ENCODE assay signal across 8 mouse cellular contexts in the genomic region with DNA sequence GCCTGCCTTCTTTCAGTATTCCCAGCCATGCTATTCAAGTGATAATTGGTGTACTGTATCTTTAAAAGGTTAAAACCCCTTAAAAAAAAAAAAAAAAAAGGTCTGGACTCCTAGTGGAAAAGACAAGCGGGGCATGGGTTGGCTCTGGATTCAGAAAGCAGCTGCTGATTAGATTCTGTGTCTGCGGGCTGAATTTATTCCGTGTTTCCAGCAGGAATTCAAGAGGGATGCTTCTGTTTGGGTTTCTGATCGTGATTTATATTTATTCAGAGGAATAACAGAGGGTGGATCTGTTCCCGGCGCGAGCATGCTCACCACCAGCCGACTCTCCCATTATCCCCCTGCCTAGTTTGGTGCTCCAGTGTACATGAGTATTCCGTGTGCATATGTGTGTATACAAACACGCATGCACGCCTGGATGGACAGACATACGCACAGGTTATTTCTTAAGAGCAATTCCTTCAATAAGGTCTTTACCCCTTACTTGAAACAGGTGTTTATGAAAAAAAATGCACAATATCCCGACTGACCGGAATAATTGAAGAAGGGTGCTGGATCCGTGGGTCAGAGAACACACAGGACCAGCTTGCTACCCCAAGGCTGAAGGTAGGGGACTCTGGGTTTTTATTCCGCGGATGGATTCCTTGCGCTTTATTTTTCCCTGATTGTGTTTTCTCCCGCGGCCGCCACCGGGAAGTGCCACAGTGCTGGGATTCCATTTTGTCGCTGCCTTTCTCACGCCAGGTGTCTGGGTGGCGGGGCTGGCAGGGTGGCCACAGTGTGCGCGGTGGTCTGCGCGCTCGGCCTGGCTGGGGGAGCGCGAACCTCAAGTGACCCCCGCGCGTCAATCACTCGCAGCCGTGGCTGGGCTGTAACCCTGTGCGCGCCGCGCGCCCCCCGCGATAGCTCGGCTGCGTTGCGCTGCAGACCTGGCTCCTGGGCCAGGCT.
DNase-seq lines count a peak whose midpoint lies in the region; ATAC-seq and TF ChIP-seq lines count a peak whose summit lies in the region.

No protein-coding gene starts in this region.

- H3K9me3 ChIP-seq in embryonic facial prominence, embryonic 11.5 days (replicated peaks; ENCODE audit: control insufficient read depth, low read length), result no peaks in the 10 kb centered on the region
- H3K9me3 ChIP-seq in midbrain, embryonic 12.5 days, result no peaks in the 10 kb centered on the region

- H3K9ac ChIP-seq in embryonic facial prominence, embryonic 11.5 days (replicated peaks; ENCODE audit: low read length), result peak overlapping the region; percentile 26
- peak overlapping the region; percentile 66 for H3K9ac ChIP-seq in midbrain, embryonic 12.5 days (replicated peaks)

- H3K4me2 ChIP-seq in embryonic facial prominence, embryonic 11.5 days (ENCODE audit: low read depth, low read length), result peak overlapping the region; percentile 76
- peak overlapping the region; percentile 87 for H3K4me2 ChIP-seq in midbrain, embryonic 12.5 days (replicated peaks)

- no peak; the same call in 1 of the 2 replicates for ATAC-seq in embryonic facial prominence, embryonic 11.5 days (replicated peaks; ENCODE audit: insufficient number of reproducible peaks, low FRiP score, low TSS enrichment, low read depth)
- ATAC-seq in midbrain, embryonic 12.5 days (ENCODE audit: low FRiP score, low read depth), result peak; percentile 57

- peak overlapping the region; percentile 25 for H3K4me3 ChIP-seq in thymus, adult 2 months (ENCODE audit: control insufficient read depth, insufficient read depth, low read length)
- peak overlapping the region; percentile 39 for H3K4me3 ChIP-seq in embryonic facial prominence, embryonic 11.5 days (ENCODE audit: low read depth, low read length)
- H3K4me3 ChIP-seq in midbrain, embryonic 12.5 days, result peak overlapping the region; percentile 63

- TF ChIP-seq POLR2A in thymus, adult 2 months (IDR thresholded peaks at IDR 0.05; ENCODE audit: control insufficient read depth, extremely low read depth, insufficient read depth, low read length, poor library complexity), result no peak

- no peak overlapping the region for H3K27ac ChIP-seq in thymus, adult 2 months (ENCODE audit: control insufficient read depth, insufficient read depth, low read length)
- no peak overlapping the region for H3K27ac ChIP-seq in embryonic facial prominence, embryonic 11.5 days (replicated peaks; ENCODE audit: low read depth, low read length)
- peak overlapping the region; percentile 75 for H3K27ac ChIP-seq in midbrain, embryonic 12.5 days (replicated peaks)

- no peaks in the 10 kb centered on the region for H3K36me3 ChIP-seq in thymus, adult 2 months (ENCODE audit: control insufficient read depth, insufficient read depth, low read length)
- H3K36me3 ChIP-seq in embryonic facial prominence, embryonic 11.5 days (replicated peaks; ENCODE audit: control insufficient read depth, insufficient read depth, low read depth, low read length), result no peaks in the 10 kb centered on the region
- H3K36me3 ChIP-seq in midbrain, embryonic 12.5 days, result no peaks in the 10 kb centered on the region

- WGBS in thymus, adult 2 months, result 15% methylated on average over 47 of the region's 47 CpGs
- WGBS in embryonic facial prominence, embryonic 11.5 days, result 2% methylated on average over 47 of the region's 47 CpGs
- 2% methylated on average over 47 of the region's 47 CpGs for WGBS in midbrain, embryonic 12.5 days

- H3K27me3 ChIP-seq in thymus, adult 2 months (ENCODE audit: control insufficient read depth, insufficient read depth, low read length), result peaks cover 13% of the 10 kb centered on the region
- peaks cover 17% of the 10 kb centered on the region for H3K27me3 ChIP-seq in embryonic facial prominence, embryonic 11.5 days (ENCODE audit: control insufficient read depth, insufficient read depth, low read length)
- H3K27me3 ChIP-seq in midbrain, embryonic 12.5 days, result peaks cover 45% of the 10 kb centered on the region

- DNase-seq in thymus, adult 2 months, result no peak
- DNase-seq in thymus, adult 18-20 months, result no peak
- DNase-seq in embryonic facial prominence, embryonic 11.5 days (ENCODE audit: low spot score), result peak; percentile 30
- DNase-seq in heart, postnatal 4 days, result peak; percentile 43
- peak; percentile 42 to 44 for DNase-seq in layer of hippocampus, postnatal 25 days (ENCODE audit: extremely low spot score in 1 of 2, low spot score in 1 of 2)
- peak; percentile 58 for DNase-seq in telencephalon, adult 2 months (ENCODE audit: low read depth, low spot score)
- DNase-seq in spleen, postnatal 14 days (ENCODE audit: low spot score in 2 of 2), result no peak

- H3K4me1 ChIP-seq in thymus, adult 2 months (replicated peaks; ENCODE audit: control insufficient read depth, insufficient read depth, low read length), result peaks cover 9% of the 10 kb centered on the region; the same call in 1 of the 2 replicates
- H3K4me1 ChIP-seq in embryonic facial prominence, embryonic 11.5 days (ENCODE audit: control insufficient read depth, insufficient read depth, low read length), result peaks cover 2% of the 10 kb centered on the region; the same call in 1 of the 2 replicates
- H3K4me1 ChIP-seq in midbrain, embryonic 12.5 days, result peaks cover 42% of the 10 kb centered on the region

- TF ChIP-seq CTCF in thymus, adult 2 months (IDR thresholded peaks at IDR 0.05; ENCODE audit: borderline replicate concordance, control insufficient read depth, extremely low read depth, insufficient read depth, low read length, poor library complexity), result no peak

Comparison
In these comparisons a context has a peak if more than half of its experiments do, and no peak if none do; other contexts are left out.
1. DNase-seq: peak in embryonic facial prominence, embryonic 11.5 days (single experiment), heart, postnatal 4 days (single experiment), layer of hippocampus, postnatal 25 days (2 of 2) and telencephalon, adult 2 months (single experiment); none in thymus, adult 2 months (single experiment), thymus, adult 18-20 months (0 of 2) and spleen, postnatal 14 days (0 of 2).
2. Peak in every context shown above with its lines, with median percentiles within 50 percentile points of each other: H3K4me3 ChIP-seq.